7 mouse cellular contexts compared by ENCODE assay signal in genomic region chr13:43235586-43235910, GRCm38 (mm10).
DNase-seq lines count a peak whose midpoint lies in the region; ATAC-seq and TF ChIP-seq lines count a peak whose summit lies in the region.

No protein-coding gene starts in this region.

- no peak for TF ChIP-seq CTCF in layer of hippocampus, adult 2 months (conservative IDR thresholded peaks at IDR 0.05)

- no peaks in the 10 kb centered on the region for H3K36me3 ChIP-seq in forebrain, embryonic 16.5 days (ENCODE audit: control insufficient read depth, insufficient read depth)

- H3K27me3 ChIP-seq in forebrain, embryonic 16.5 days (replicated peaks; ENCODE audit: control insufficient read depth, insufficient read depth, low read length), result no peaks in the 10 kb centered on the region

- H3K4me2 ChIP-seq in forebrain, embryonic 16.5 days (ENCODE audit: low read length), result no peak overlapping the region

- WGBS in forebrain, embryonic 16.5 days, result 79% methylated on average over 3 of the region's 3 CpGs

- peaks cover 17% of the 10 kb centered on the region for H3K4me1 ChIP-seq in forebrain, embryonic 16.5 days (replicated peaks; ENCODE audit: control insufficient read depth, insufficient read depth, low read length)

- no peaks in the 10 kb centered on the region for H3K9me3 ChIP-seq in forebrain, embryonic 16.5 days (ENCODE audit: control insufficient read depth, low read length)

- no peak overlapping the region for H3K9ac ChIP-seq in forebrain, embryonic 16.5 days (replicated peaks; ENCODE audit: low read depth, low read length)

- H3K4me3 ChIP-seq in layer of hippocampus, adult 2 months, result no peak overlapping the region
- H3K4me3 ChIP-seq in forebrain, embryonic 16.5 days (replicated peaks; ENCODE audit: low read length), result no peak overlapping the region

- peak overlapping the region; percentile 96 for H3K27ac ChIP-seq in layer of hippocampus, adult 2 months
- no peak overlapping the region for H3K27ac ChIP-seq in forebrain, embryonic 16.5 days (ENCODE audit: low read length)

- peak; percentile 21; the same call in 1 of the 2 replicates for ATAC-seq in forebrain, embryonic 16.5 days
- peak; percentile 89 for ATAC-seq in megakaryocyte-erythroid progenitor cell, adult 5-6 weeks (replicated peaks; ENCODE audit: low FRiP score, low TSS enrichment, poor library complexity, severe bottlenecking)

- DNase-seq in layer of hippocampus, adult 2 months (ENCODE audit: low spot score in 2 of 2), result no peak
- DNase-seq in layer of hippocampus, postnatal 14 days (ENCODE audit: low spot score in 2 of 2), result no peak
- DNase-seq in c-Kit-negative CD71-positive TER-119-positive erythroid progenitor cells, embryonic 14.5 days (ENCODE audit: low read depth, low spot score), result peak; percentile 19
- DNase-seq in natural killer cell, adult 2 months (ENCODE audit: low spot score in 2 of 2), result no peak
- DNase-seq in left cerebral cortex, adult 8-10 months (ENCODE audit: low spot score in 2 of 2), result no peak
